Mouse (Mus musculus) heart, adult 8-10 months (tissue): Measurements from ENCODE around the gene Runx2. TPM values are rescaled to one million over a fixed set of nuclear protein-coding genes. Genes with fewer than 3 reads are reported as not detected.

Experiments
- DNase-seq: peaks from one replicate; pipeline ENCODE4 v3.0.0; 2022; ENCODE audit warnings: low spot score
- total RNA-seq, 4 experiments: library from RNA; stranded (reverse); gene quantifications; 2 replicates each; pipeline ENCODE4 v1.2.4; 2022

The Runx2 gene
- total RNA-seq, 4 experiments from 2014 or later: 0.12 to 1.2 (median 0.51) TPM

DNA sequence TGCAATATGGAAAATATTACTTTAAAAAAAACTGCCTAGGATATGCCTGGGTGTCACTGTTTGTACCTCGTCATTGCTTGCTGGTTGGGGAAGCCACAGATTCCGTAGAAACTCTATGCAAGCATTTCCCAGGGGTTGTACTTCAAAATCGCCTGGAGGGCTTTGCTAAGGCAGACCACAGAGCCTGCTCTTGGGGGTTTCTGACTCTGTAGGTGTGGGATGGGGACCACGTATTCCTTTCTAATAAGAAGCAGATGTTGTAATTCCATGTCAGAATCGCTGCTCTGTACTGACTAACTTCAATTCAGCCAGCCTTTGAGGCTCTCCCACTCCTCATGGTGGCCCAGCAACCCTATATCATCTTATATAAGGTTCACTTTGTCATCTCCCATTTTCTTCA lies 46.1 kb downstream of the Runx2 start:
- DNase-seq: no peak

DNA sequence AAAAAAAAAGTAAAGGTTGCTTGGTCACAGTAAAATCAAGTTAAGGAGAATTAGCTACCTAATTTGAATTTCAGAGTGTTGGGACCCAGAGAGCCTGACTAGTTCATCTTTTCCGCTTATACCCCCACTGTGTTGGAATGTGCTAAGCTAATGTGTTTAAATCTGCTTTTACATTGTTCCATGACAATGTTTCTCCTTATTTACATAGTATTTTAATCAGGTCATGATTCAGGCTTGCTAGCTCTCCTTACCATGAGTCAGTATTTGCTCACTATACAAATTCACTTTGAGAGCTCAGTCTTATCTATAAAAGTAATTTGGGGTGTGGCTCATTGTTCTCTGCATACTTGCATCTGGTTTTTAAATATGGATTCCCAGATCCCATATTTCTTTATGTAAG lies 47.2 kb downstream of the Runx2 start:
- no peak for DNase-seq

GRCm38 (mm10) chr17:44766975-44767374 lies 47.6 kb downstream of the Runx2 start:
- DNase-seq: no peak

DNA sequence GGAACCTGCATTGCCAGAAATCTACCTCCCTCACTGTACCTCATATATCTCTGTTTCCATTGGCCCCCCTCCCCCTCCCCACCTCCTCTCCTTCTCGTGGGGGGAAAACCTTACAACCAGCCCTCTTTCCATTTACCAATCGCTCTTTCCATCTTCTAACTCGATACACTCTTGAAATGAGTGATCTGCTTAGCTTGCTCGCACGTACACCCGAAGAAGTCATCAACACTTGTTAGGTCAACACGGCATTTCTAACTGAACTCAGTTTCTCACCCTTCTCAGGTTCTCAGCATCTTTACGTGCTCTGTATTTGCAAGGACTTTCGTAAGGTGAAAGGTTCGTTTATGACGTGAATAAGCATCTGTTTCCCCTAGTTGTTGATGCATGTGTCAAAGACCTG lies 48.3 kb downstream of the Runx2 start:
- DNase-seq: no peak

DNA sequence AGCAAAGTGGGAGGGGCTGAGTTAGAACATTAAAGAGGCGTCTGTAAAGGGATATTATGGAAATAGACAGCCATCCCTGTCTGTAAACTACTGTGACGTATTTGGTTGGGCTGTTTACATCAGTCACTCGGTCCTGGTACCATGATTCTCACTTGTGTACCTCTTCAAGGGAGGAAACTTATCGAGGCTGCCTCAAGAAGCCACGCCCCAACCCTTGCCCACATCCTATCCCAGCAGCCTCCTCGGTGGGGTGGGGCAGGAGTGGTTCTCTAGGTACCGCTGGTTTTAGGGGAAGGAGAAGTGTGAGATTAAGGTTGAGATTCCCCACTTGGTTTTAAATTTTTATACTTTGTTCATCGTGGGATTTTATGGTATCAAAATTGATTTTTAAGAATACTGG lies 69.2 kb downstream of the Runx2 start:
- DNase-seq: no peak

DNA sequence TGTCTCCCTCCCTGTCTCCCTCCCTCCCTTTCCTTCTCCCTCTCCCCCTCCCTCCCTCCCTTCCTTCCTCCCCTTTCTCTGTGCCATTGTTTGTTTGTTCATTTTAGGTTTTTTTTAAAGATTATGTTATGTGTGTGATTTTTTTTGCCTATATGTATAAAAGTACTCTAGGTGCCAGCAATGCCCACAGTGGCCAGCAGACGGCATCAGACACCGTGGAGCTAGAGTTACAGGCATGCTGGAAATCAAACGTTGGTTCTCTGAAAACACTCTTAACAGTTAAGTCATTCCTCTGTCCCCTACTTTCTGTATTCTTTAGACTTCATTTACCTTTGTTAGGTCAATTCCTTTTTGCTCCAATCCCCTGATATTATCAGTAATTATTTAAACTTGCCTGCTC lies 70.8 kb downstream of the Runx2 start:
- no peak for DNase-seq

DNA sequence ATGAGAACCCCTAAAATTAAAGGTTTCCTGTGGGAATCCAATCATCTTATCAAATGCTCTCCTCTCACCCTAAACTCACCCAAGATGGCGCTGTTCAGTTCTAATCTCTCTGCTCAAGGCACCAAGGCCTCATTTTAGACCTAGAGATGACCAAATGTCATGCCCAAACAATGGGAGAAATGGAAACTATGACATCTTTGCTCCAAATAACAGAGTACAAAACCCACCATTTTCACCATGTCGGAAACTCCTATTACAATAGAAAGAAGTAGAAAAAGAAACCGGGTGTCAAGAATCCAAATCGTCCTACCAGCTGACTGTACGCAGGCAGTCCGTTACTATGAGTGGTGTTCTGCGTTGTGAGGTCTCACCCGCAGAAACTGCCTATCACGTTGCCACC lies 72.4 kb downstream of the Runx2 start:
- DNase-seq: no peak

GRCm38 (mm10) chr17:44738121-44738637 lies 76.4 kb downstream of the Runx2 start:
- DNase-seq: no peak

DNA sequence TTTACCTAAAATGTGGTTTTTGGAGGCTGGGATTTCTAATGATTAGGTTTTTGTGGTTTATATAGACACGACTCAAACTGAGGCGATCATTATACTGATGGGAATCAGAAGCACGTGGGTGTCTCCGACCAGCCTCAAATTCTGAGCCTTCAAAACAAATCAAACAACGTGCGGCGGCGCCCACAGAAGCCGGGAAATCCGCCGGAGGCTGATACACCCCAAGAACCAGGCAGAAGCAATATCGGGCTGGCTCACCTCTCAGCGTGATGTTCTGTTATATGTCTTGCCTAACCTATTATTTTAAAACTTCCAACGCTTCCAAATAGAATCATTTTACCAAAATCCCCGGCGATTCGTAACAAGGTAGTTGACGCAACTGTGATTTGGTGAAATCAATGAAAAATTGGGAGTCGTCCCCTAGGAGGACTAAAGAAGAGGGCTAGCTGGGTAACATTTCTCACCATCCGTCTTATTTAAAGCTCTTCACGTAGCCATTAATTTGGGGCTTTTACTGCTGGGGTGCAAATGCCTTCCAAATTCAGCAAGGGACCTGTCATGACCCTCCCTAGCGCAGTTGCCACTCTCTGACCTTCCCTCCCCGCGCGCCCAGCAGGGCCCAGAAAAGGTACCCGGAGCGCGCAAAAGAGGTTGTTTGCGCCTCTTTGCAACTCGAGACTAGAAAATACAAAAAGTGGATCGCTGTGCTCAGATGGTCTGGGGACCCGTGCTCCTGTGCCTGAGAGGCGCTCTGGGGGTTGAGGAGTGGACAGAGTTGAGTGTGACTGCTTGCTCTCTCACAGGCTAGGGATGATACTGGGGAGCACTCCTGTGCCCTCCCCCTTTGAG lies 77.1 kb downstream of the Runx2 start:
- no peak for DNase-seq

GRCm38 (mm10) chr17:44735991-44736561 lies 78.5 kb downstream of the Runx2 start:
- peak; percentile 42 for DNase-seq

DNA sequence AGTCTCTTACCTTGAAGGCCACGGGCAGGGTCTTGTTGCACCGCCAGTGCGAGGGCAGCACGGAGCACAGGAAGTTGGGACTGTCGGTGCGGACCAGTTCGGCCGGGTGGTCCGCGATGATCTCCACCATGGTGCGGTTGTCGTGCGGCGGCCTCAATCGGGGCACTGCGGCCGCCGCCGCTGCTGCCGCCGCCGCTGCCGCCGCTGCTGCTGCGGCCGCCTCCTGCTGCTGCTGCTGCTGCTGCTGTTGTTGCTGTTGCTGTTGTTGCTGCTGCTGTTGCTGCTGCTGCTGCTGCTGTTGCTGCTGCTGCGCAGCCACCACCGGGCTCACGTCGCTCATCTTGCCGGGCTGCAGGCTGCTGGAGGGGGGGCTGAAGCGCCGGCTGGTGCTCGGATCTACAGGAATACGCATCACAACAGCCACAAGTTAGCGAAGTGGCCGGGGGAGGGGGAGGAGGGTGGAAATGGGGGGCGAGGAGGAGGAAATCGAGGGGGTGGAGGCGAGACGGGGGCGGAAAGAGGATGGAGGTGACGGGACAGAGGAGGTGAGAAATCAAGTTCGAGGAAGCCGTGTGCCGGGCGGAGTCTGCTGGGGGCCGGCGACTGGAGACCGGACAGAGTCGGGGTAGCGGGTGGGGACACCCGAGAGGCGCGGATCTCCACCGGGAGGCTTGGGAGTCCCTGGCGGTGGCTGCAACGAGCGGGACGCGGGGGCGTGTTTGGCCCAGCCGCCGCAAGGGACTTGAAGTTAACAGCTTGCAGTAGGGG lies 79.2 kb downstream of the Runx2 start:
- no peak for DNase-seq

- DNase-seq: peak; percentile 33
Observed at GRCm38 (mm10) chr17:44734501-44735222, 79.9 kb downstream of the Runx2 start.

DNA sequence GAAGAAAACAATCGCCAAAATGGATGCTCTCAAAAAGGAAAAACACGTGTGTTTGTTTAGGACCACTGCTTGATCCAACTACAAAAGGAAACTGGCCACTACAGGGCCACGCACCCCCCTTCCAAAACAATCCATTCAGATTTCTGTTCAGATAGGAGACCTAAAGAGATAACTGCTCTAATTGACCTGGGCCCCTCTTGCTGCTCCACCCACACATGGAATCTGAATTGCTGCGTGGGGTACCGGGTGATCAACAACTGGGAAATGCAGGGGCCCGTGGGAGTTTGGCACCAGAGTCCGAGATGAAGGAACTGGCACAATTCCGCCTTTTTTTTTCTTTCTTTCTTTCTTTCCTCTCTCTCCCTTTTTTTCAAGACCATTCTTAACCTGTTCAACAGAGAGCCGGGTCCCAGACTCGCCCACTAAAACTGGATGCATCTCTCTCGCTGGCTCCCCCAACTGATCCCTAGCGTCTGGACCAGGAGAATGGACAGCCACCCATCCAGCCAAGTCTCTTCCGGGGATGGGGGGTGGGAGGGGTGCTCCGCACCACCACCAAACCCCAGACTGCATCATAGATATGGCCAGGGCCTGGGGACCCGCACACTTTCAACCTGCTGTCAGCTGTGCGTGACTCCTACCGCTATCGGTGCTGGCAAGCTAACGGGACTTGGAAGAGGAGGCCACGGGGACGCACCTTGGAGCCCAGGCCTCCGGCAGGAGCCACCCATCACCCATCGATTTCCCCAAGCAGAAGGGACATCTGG lies 80.9 kb downstream of the Runx2 start:
- no peak for DNase-seq

- no peak for DNase-seq
Observed at GRCm38 (mm10) chr17:44728464-44728863, 86.1 kb downstream of the Runx2 start.

- DNase-seq: no peak
Observed at GRCm38 (mm10) chr17:44727675-44728074, 86.9 kb downstream of the Runx2 start.

DNA sequence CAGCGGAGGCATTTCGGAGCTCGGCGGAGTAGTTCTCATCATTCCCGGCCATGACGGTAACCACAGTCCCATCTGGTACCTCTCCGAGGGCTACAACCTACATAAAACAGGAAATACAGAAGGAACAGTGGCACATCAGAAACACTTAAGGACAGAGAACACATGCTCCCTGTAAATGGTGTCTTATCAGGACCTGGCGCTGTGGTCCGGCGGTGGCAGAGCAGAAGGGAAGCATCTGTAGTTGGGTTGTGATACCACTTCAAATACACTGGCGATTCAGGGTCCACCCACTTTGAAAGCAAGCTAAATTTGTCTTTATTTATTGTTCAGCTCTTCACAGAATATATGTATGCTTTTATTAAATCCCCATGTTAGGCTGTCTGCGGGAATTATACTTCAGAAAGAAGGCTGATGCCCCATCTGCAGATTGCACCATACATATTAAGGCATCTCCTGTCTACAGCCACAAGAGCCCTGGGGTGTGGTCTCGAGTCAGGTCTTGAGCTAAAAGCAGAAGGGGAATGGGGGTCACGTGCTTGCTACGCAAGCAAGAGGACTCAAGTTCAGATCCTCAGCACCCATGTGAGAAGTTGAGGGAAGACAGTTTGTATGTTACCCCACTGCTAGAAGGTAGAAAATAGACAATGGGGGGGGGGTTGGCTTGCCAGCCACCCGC lies 89.7 kb downstream of the Runx2 start:
- DNase-seq: no peak

GRCm38 (mm10) chr17:44724255-44724654 lies 90.3 kb downstream of the Runx2 start:
- DNase-seq: no peak

DNA sequence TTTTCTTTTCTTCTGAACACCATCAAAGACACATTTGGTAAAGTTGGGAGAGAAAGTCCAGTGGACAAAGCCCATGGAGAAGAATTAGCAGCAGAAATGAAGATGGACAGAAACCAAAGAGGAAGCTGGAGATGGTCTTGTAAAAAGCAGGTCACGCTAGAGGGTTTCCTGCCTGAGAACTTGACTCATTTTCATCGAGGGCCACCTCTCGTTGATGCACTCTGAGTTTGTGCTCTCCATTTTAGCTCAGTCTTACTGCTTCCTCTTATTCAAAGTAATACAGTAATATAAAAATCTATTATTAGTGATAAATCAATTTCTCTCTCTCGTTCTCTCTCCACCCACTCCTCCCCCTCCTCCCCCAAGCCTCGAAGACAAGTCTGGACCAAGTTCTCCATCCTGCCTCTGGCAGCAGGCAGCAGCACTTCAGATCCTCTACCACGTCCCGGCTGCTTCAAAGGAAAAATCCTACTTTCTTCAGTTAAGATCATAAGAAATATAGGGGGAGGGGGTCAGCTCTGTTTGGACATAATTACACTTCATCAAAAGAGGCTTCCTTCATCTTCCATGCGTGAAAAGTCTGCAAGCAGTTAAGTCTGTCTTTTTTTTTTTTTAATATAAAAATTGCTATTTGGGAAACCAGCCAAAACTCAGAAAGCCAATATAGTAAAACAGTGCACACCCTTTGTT lies 92.3 kb downstream of the Runx2 start:
- DNase-seq: no peak

GRCm38 (mm10) chr17:44718591-44718990 lies 96.0 kb downstream of the Runx2 start:
- no peak for DNase-seq

GRCm38 (mm10) chr17:44718036-44718435 lies 96.6 kb downstream of the Runx2 start:
- DNase-seq: no peak
